Mouse (Mus musculus) hindbrain, embryonic 12.5 days (tissue): ENCODE results near the gene 4930564D02Rik. TPM values are rescaled to one million over a fixed set of nuclear protein-coding genes. Genes with fewer than 3 reads are reported as not detected.

Experiments
- ATAC-seq: fragments of 200-750 bp; cut with Nextera tagmentation; 2 replicates; pipeline ENCODE4 v1.8.0; 2017; ENCODE audit warnings: moderate TSS enrichment; ENCODE audit not compliant: low FRiP score
- H3K27ac ChIP-seq: fragments of 300-500 bp; sonication (generic); 2 replicates; pipeline ENCODE4 v1.5.1; 2016; ENCODE audit warnings: mild to moderate bottlenecking
- H3K27me3 ChIP-seq: fragments of 300-500 bp; sonication (generic); 2 replicates; pipeline ENCODE4 v1.6.1; 2016; ENCODE audit warnings: mild to moderate bottlenecking
- H3K36me3 ChIP-seq: fragments of 300-500 bp; sonication (generic); 2 replicates; pipeline ENCODE4 v1.6.1; 2016; ENCODE audit warnings: mild to moderate bottlenecking
- H3K4me1 ChIP-seq: fragments of 300-500 bp; sonication (generic); 2 replicates; pipeline ENCODE4 v1.6.1; 2016
- H3K4me2 ChIP-seq: fragments of 300-500 bp; sonication (generic); replicated peaks from 2 replicates; pipeline ENCODE4 v1.6.1; 2016; ENCODE audit warnings: mild to moderate bottlenecking
- H3K4me3 ChIP-seq: fragments of 300-500 bp; sonication (generic); 2 replicates; pipeline ENCODE4 v1.5.1; 2016; ENCODE audit warnings: mild to moderate bottlenecking
- H3K9ac ChIP-seq: fragments of 300-500 bp; sonication (generic); 2 replicates; pipeline ENCODE4 v1.6.1; 2016; ENCODE audit warnings: mild to moderate bottlenecking, moderate library complexity
- H3K9me3 ChIP-seq: fragments of 300-500 bp; sonication (generic); replicated peaks from 2 replicates; pipeline ENCODE4 v1.6.1; 2016; ENCODE audit warnings: mild to moderate bottlenecking
- WGBS: fragments of 180-500 bp; shearing (Covaris S2); methylation state at CpG from one replicate; pipeline ENCODE4 v1.1.7; 2016; 5-methylcytosine and 5-hydroxymethylcytosine counted together
- polyA plus RNA-seq: library from polyadenylated mRNA; unstranded; fragments of >200 nt; fragmentation: Nextera tagmentation; extraction: Ambion mirVana; gene quantifications from 2 replicates; pipeline ENCODE4 v1.2.1, GENCODE M21; 2016

Gene 4930564D02Rik
- polyA plus RNA-seq, 1 experiment from 2014 or later: not detected

- no peak overlapping the region for H3K9ac ChIP-seq
- peaks cover 4% of the 10 kb centered on the region; the same call in 1 of the 2 replicates for H3K4me1 ChIP-seq
- 68% methylated on average over 6 of the region's 6 CpGs for WGBS
- H3K27me3 ChIP-seq: peaks cover 6% of the 10 kb centered on the region; the same call in 1 of the 2 replicates
- no peak overlapping the region for H3K27ac ChIP-seq
- no peak overlapping the region for H3K4me2 ChIP-seq
- H3K9me3 ChIP-seq: no peaks in the 10 kb centered on the region
- no peak overlapping the region for H3K4me3 ChIP-seq
- no peak for ATAC-seq
- no peaks in the 10 kb centered on the region for H3K36me3 ChIP-seq
Measured at GRCm38 (mm10) chr3:105060992-105061391, 5.7 kb upstream of the 4930564D02Rik start.

- ATAC-seq: no peak
- Histone ChIP-seq H3K4me2 (no peak overlapping the region), H3K9me3 (no peaks in the 10 kb centered on the region), H3K4me3 (no peak overlapping the region), H3K36me3 (no peaks in the 10 kb centered on the region), H3K4me1 (peaks cover 4% of the 10 kb centered on the region; the same call in 1 of the 2 replicates), H3K27ac (no peak overlapping the region), H3K27me3 (peaks cover 6% of the 10 kb centered on the region; the same call in 1 of the 2 replicates), H3K9ac (no peak overlapping the region)
- WGBS: 77% methylated on average over 3 of the region's 3 CpGs
Measured at GRCm38 (mm10) chr3:105061496-105061895, 5.1 kb upstream of the 4930564D02Rik start.

- Histone ChIP-seq H3K4me2 (no peak overlapping the region), H3K4me3 (no peak overlapping the region), H3K4me1 (peaks cover 4% of the 10 kb centered on the region; the same call in 1 of the 2 replicates), H3K27me3 (peaks cover 6% of the 10 kb centered on the region; the same call in 1 of the 2 replicates), H3K27ac (no peak overlapping the region), H3K9ac (no peak overlapping the region), H3K9me3 (no peaks in the 10 kb centered on the region), H3K36me3 (no peaks in the 10 kb centered on the region)
- WGBS: 93% methylated on average over 1 of the region's 1 CpGs
- no peak for ATAC-seq
Measured at GRCm38 (mm10) chr3:105061991-105062390, 4.7 kb upstream of the 4930564D02Rik start.

GRCm38 (mm10) chr3:105062676-105063075 is 4.0 kb upstream of the 4930564D02Rik start:
- peaks cover 4% of the 10 kb centered on the region; the same call in 1 of the 2 replicates for H3K4me1 ChIP-seq
- no peak overlapping the region for H3K4me2 ChIP-seq
- H3K9ac ChIP-seq: no peak overlapping the region
- H3K27ac ChIP-seq: no peak overlapping the region
- H3K27me3 ChIP-seq: peaks cover 6% of the 10 kb centered on the region; the same call in 1 of the 2 replicates
- WGBS: 90% methylated on average over 9 of the region's 9 CpGs
- no peak for ATAC-seq
- no peaks in the 10 kb centered on the region for H3K9me3 ChIP-seq
- H3K36me3 ChIP-seq: no peaks in the 10 kb centered on the region
- no peak overlapping the region for H3K4me3 ChIP-seq

GRCm38 (mm10) chr3:105070553-105070952 is 3.9 kb downstream of the 4930564D02Rik start:
- no peak overlapping the region for H3K9ac ChIP-seq
- no peaks in the 10 kb centered on the region for H3K9me3 ChIP-seq
- H3K4me3 ChIP-seq: no peak overlapping the region
- WGBS: 67% methylated on average over 8 of the region's 8 CpGs
- no peaks in the 10 kb centered on the region for H3K27me3 ChIP-seq
- no peaks in the 10 kb centered on the region for H3K36me3 ChIP-seq
- no peak overlapping the region for H3K4me2 ChIP-seq
- no peaks in the 10 kb centered on the region for H3K4me1 ChIP-seq
- no peak for ATAC-seq
- H3K27ac ChIP-seq: no peak overlapping the region

- ATAC-seq: no peak
- H3K4me2 ChIP-seq: no peak overlapping the region
- WGBS: 90% methylated on average over 5 of the region's 5 CpGs
- H3K4me3 ChIP-seq: no peak overlapping the region
- no peaks in the 10 kb centered on the region for H3K27me3 ChIP-seq
- no peaks in the 10 kb centered on the region for H3K9me3 ChIP-seq
- H3K36me3 ChIP-seq: no peaks in the 10 kb centered on the region
- no peaks in the 10 kb centered on the region for H3K4me1 ChIP-seq
- H3K27ac ChIP-seq: no peak overlapping the region
- H3K9ac ChIP-seq: no peak overlapping the region
Measured at GRCm38 (mm10) chr3:105071251-105071650, 4.6 kb downstream of the 4930564D02Rik start.

- no peak for ATAC-seq
- H3K9ac ChIP-seq: no peak overlapping the region
- no peak overlapping the region for H3K4me2 ChIP-seq
- H3K27me3 ChIP-seq: 0 out of 2 replicates have a peak, but pooled peaks cover 1% of the 10 kb centered on the region
- no peak overlapping the region for H3K27ac ChIP-seq
- H3K4me1 ChIP-seq: no peaks in the 10 kb centered on the region
- H3K36me3 ChIP-seq: no peaks in the 10 kb centered on the region
- no peak overlapping the region for H3K4me3 ChIP-seq
- 88% methylated on average over 10 of the region's 10 CpGs for WGBS
- no peaks in the 10 kb centered on the region for H3K9me3 ChIP-seq
Measured at GRCm38 (mm10) chr3:105072536-105072935, 5.9 kb downstream of the 4930564D02Rik start.

- H3K27ac ChIP-seq: no peak overlapping the region
- no peaks in the 10 kb centered on the region for H3K4me1 ChIP-seq
- no peak overlapping the region for H3K4me3 ChIP-seq
- H3K9ac ChIP-seq: no peak overlapping the region
- no peak overlapping the region for H3K4me2 ChIP-seq
- no peaks in the 10 kb centered on the region for H3K36me3 ChIP-seq
- no peak for ATAC-seq
- WGBS: 91% methylated on average over 5 of the region's 5 CpGs
- no peaks in the 10 kb centered on the region for H3K9me3 ChIP-seq
- peaks cover 5% of the 10 kb centered on the region; the same call in 1 of the 2 replicates for H3K27me3 ChIP-seq
Measured at GRCm38 (mm10) chr3:105075796-105076195, 9.2 kb downstream of the 4930564D02Rik start.

- Histone ChIP-seq H3K4me2 (no peak overlapping the region), H3K36me3 (no peaks in the 10 kb centered on the region), H3K9me3 (no peaks in the 10 kb centered on the region), H3K9ac (no peak overlapping the region), H3K27me3 (peaks cover 5% of the 10 kb centered on the region; the same call in 1 of the 2 replicates), H3K4me1 (no peaks in the 10 kb centered on the region), H3K27ac (no peak overlapping the region), H3K4me3 (no peak overlapping the region)
- peak; percentile 91 for ATAC-seq
- WGBS: 22% methylated on average over 7 of the region's 7 CpGs
Measured at GRCm38 (mm10) chr3:105078231-105078826, 11.7 kb downstream of the 4930564D02Rik start.

- Histone ChIP-seq H3K36me3 (no peaks in the 10 kb centered on the region), H3K27ac (no peak overlapping the region), H3K9me3 (no peaks in the 10 kb centered on the region), H3K9ac (no peak overlapping the region), H3K4me2 (no peak overlapping the region), H3K4me3 (no peak overlapping the region), H3K4me1 (no peaks in the 10 kb centered on the region), H3K27me3 (no peaks in the 10 kb centered on the region)
- 66% methylated on average over 3 of the region's 3 CpGs for WGBS
- ATAC-seq: no peak
Measured at GRCm38 (mm10) chr3:105087344-105087743, 20.7 kb downstream of the 4930564D02Rik start.

GRCm38 (mm10) chr3:105088638-105089037 is 22.0 kb downstream of the 4930564D02Rik start:
- H3K9ac ChIP-seq: no peak overlapping the region
- 0 out of 2 replicates have a peak, but pooled peaks cover 3% of the 10 kb centered on the region for H3K4me1 ChIP-seq
- 85% methylated on average over 2 of the region's 2 CpGs for WGBS
- no peaks in the 10 kb centered on the region for H3K36me3 ChIP-seq
- H3K4me2 ChIP-seq: no peak overlapping the region
- no peak overlapping the region for H3K27ac ChIP-seq
- no peak overlapping the region for H3K4me3 ChIP-seq
- no peak for ATAC-seq
- H3K27me3 ChIP-seq: no peaks in the 10 kb centered on the region
- H3K9me3 ChIP-seq: no peaks in the 10 kb centered on the region

- Histone ChIP-seq H3K4me3 (no peak overlapping the region), H3K27me3 (no peaks in the 10 kb centered on the region), H3K4me2 (no peak overlapping the region), H3K9me3 (no peaks in the 10 kb centered on the region), H3K36me3 (no peaks in the 10 kb centered on the region), H3K27ac (no peak overlapping the region), H3K4me1 (0 out of 2 replicates have a peak, but pooled peaks cover 3% of the 10 kb centered on the region), H3K9ac (no peak overlapping the region)
- ATAC-seq: no peak
- WGBS: 88% methylated on average over 7 of the region's 7 CpGs
Measured at GRCm38 (mm10) chr3:105090147-105090546, 23.5 kb downstream of the 4930564D02Rik start.

GRCm38 (mm10) chr3:105090981-105091380 is 24.3 kb downstream of the 4930564D02Rik start:
- no peaks in the 10 kb centered on the region for H3K36me3 ChIP-seq
- no peak overlapping the region for H3K9ac ChIP-seq
- no peak for ATAC-seq
- 36% methylated on average over 3 of the region's 3 CpGs for WGBS
- H3K4me3 ChIP-seq: no peak overlapping the region
- no peaks in the 10 kb centered on the region for H3K27me3 ChIP-seq
- H3K4me1 ChIP-seq: 0 out of 2 replicates have a peak, but pooled peaks cover 3% of the 10 kb centered on the region
- H3K27ac ChIP-seq: no peak overlapping the region
- no peaks in the 10 kb centered on the region for H3K9me3 ChIP-seq
- H3K4me2 ChIP-seq: no peak overlapping the region
